Mouse (Mus musculus) lung, postnatal 0 days (tissue): ENCODE measurements around the gene Swi5.
"Not testable (repeated sequence)": the region's sequence is repeated elsewhere in the genome, so short reads cannot be mapped to it uniquely, and the experiment has no call there.

Experiments used
- CTCF ChIP-seq: IDR thresholded peaks from 2 replicates; pipeline ENCODE4 v1.5.1; 2016; ENCODE audit warnings: antibody characterized with exemption, mild to moderate bottlenecking
- EP300 ChIP-seq: IDR thresholded peaks from 2 replicates; pipeline ENCODE4 v1.6.1; 2016; ENCODE audit warnings: antibody characterized with exemption, mild to moderate bottlenecking, control low read depth

- TF ChIP-seq CTCF, EP300: not testable (repeated sequence)
These were observed 8.0 kb upstream of the Swi5 start for GRCm38 (mm10) chr2:32295842-32296241.
